In the genomic region with DNA sequence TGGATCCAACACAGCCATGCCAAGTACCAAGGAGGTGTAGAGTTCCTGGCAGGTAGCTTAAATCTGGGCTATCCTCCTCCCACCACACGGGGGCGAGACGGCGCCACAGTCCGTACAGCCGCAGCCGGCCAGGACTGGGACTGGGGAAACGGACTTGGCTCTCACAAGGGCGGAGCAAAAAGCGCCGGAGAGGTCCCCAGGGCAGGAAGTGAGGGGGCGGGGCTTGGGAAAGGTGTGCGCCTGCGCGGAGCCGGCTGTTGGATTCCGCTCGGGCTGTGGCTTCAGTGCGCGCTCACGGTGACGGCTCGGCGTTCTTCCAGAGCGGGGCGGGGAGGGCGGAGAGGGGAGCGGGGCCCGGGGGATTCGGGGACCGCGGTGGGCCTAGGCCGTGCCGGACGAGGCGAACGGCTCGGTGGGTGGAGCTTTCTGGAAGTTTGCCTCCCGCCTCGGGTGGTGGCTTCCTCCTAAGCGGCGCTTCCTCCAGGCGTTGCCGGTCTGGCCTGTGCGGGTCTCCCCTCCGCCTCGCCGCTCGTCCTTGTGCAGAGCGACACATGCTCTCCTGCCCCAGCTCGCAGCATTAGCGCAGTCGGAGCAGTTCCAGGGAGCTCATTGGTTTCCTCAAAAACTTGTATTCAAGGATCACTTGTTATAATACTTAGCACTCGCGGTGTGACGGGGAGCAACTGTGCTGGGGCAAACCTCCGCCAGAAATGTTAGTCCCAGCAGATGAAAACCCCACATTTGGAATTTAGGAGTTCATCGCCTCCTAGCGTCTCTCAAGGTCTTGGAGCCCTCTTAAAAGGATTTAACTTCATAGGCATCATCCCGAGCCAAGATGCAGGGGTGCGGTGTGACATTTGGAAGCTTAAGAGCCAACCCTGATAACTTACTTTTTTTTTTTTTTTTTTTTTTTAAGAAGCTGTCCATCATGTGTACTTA, we compare ENCODE assay signal across 8 mouse cellular contexts. TPM values are rescaled to one million over a fixed set of nuclear protein-coding genes. Genes with fewer than 3 reads are reported as not detected.
DNase-seq lines count a peak whose midpoint lies in the region; ATAC-seq and TF ChIP-seq lines count a peak whose summit lies in the region.

Gene Oma1 (plus strand): TSS at position 226 of the 939 bp plus-strand sequence.

- H3K4me3 ChIP-seq in bone marrow, adult 2 months (replicated peaks; ENCODE audit: control insufficient read depth, low read depth, low read length): peak within 1 kb of the TSS; percentile 82
- peak within 1 kb of the TSS; percentile 73 for H3K4me3 ChIP-seq in embryonic facial prominence, embryonic 15.5 days (replicated peaks)
- H3K4me3 ChIP-seq in limb, embryonic 14.5 days (replicated peaks; ENCODE audit: low read length): peak within 1 kb of the TSS; percentile 60
- H3K4me3 ChIP-seq in midbrain, postnatal 0 days (ENCODE audit: low read depth, low read length): peak within 1 kb of the TSS; percentile 66

- H3K9me3 ChIP-seq in embryonic facial prominence, embryonic 15.5 days (replicated peaks): no peaks in the 10 kb centered on the region
- H3K9me3 ChIP-seq in limb, embryonic 14.5 days (ENCODE audit: control insufficient read depth, low read length): no peaks in the 10 kb centered on the region
- H3K9me3 ChIP-seq in midbrain, postnatal 0 days (ENCODE audit: low read length): no peaks in the 10 kb centered on the region

- peak within 1 kb of the TSS; percentile 58 for H3K4me2 ChIP-seq in embryonic facial prominence, embryonic 15.5 days (replicated peaks)
- peak within 1 kb of the TSS; percentile 47 for H3K4me2 ChIP-seq in limb, embryonic 14.5 days (replicated peaks; ENCODE audit: low read depth, low read length, severe bottlenecking)
- peak within 1 kb of the TSS; percentile 62 for H3K4me2 ChIP-seq in midbrain, postnatal 0 days (ENCODE audit: low read depth, low read length, poor library complexity, severe bottlenecking)

- DNase-seq in 416B (ENCODE audit: low read depth): peak; percentile 97
- peak; percentile 98 for DNase-seq in heart, adult 8-10 months (ENCODE audit: low spot score)
- DNase-seq in kidney, adult 9 months: peak; percentile 99
- peak; percentile 97 for DNase-seq in limb, embryonic 14.5 days (ENCODE audit: low spot score)
- DNase-seq in midbrain, postnatal 0 days (ENCODE audit: low spot score): peak; percentile 98
- DNase-seq in spleen, postnatal 14 days (ENCODE audit: low spot score in 2 of 2): peak; percentile 93 to 95

- H3K27ac ChIP-seq in bone marrow, adult 2 months (ENCODE audit: control insufficient read depth, insufficient read depth, low read depth, low read length, poor library complexity): peak within 1 kb of the TSS; percentile 63
- peak within 1 kb of the TSS; percentile 98 for H3K27ac ChIP-seq in embryonic facial prominence, embryonic 15.5 days (replicated peaks)
- peak within 1 kb of the TSS; percentile 94 for H3K27ac ChIP-seq in limb, embryonic 14.5 days (replicated peaks; ENCODE audit: low read depth, low read length)
- peak within 1 kb of the TSS; percentile 90 for H3K27ac ChIP-seq in midbrain, postnatal 0 days (ENCODE audit: low read depth, low read length)

- peak; percentile 99 for ATAC-seq in embryonic facial prominence, embryonic 15.5 days (ENCODE audit: insufficient number of reproducible peaks, low FRiP score, low TSS enrichment, low read depth)
- peak; percentile 99 for ATAC-seq in limb, embryonic 14.5 days (ENCODE audit: low FRiP score, low read depth)
- ATAC-seq in midbrain, postnatal 0 days (ENCODE audit: low FRiP score): peak; percentile 99

- TF ChIP-seq POLR2A in bone marrow, adult 2 months (IDR thresholded peaks at IDR 0.05; ENCODE audit: borderline replicate concordance, control insufficient read depth, low read depth, low read length): peak; percentile 62; the same call in 1 of the 2 replicates
- no peak for TF ChIP-seq POLR2A in limb, embryonic 14.5 days (IDR thresholded peaks at IDR 0.05; ENCODE audit: borderline replicate concordance, extremely low read depth, insufficient read depth, insufficient read length)

- H3K27me3 ChIP-seq in embryonic facial prominence, embryonic 15.5 days: no peaks in the 10 kb centered on the region
- no peaks in the 10 kb centered on the region for H3K27me3 ChIP-seq in limb, embryonic 14.5 days (ENCODE audit: control insufficient read depth, insufficient read depth, low read length)
- H3K27me3 ChIP-seq in midbrain, postnatal 0 days (ENCODE audit: insufficient read depth, low read length): no peaks in the 10 kb centered on the region

- TF ChIP-seq CTCF in bone marrow, adult 2 months (IDR thresholded peaks at IDR 0.05; ENCODE audit: control insufficient read depth, insufficient read depth, low read length): peak; percentile 93
- peak; percentile 95 for TF ChIP-seq CTCF in midbrain, postnatal 0 days (IDR thresholded peaks at IDR 0.05)

- H3K4me1 ChIP-seq in bone marrow, adult 2 months (ENCODE audit: control insufficient read depth, insufficient read depth, low read length): no peaks in the 10 kb centered on the region; the same call in none of the 2 replicates
- H3K4me1 ChIP-seq in embryonic facial prominence, embryonic 15.5 days: peaks cover 9% of the 10 kb centered on the region; the same call in 1 of the 2 replicates
- peaks cover 7% of the 10 kb centered on the region; the same call in 1 of the 2 replicates for H3K4me1 ChIP-seq in limb, embryonic 14.5 days (ENCODE audit: control insufficient read depth, insufficient read depth, low read length)
- H3K4me1 ChIP-seq in midbrain, postnatal 0 days (ENCODE audit: insufficient read depth, low read length): no peaks in the 10 kb centered on the region

- H3K36me3 ChIP-seq in embryonic facial prominence, embryonic 15.5 days: no peaks in the 10 kb centered on the region
- no peaks in the 10 kb centered on the region for H3K36me3 ChIP-seq in limb, embryonic 14.5 days (ENCODE audit: control insufficient read depth, insufficient read depth, low read length)
- H3K36me3 ChIP-seq in midbrain, postnatal 0 days (ENCODE audit: insufficient read depth, low read length): no peaks in the 10 kb centered on the region

- under 1% methylated on average over 61 of the region's 61 CpGs for WGBS in bone marrow, adult 2 months
- under 1% methylated on average over 60 of the region's 61 CpGs for WGBS in embryonic facial prominence, embryonic 15.5 days
- 1% methylated on average over 39 of the region's 61 CpGs for WGBS in limb, embryonic 14.5 days
- WGBS in midbrain, postnatal 0 days: under 1% methylated on average over 59 of the region's 61 CpGs

- peak within 1 kb of the TSS; percentile 73 for H3K9ac ChIP-seq in embryonic facial prominence, embryonic 15.5 days
- H3K9ac ChIP-seq in limb, embryonic 14.5 days (ENCODE audit: low read depth, low read length, severe bottlenecking): peak within 1 kb of the TSS; percentile 80
- H3K9ac ChIP-seq in midbrain, postnatal 0 days (replicated peaks; ENCODE audit: low read length, poor library complexity, severe bottlenecking): peak within 1 kb of the TSS; percentile 75

RNA-seq across cellular contexts. Expression of gene Oma1, which starts in this region (rescaled TPM):
- polyA plus RNA-seq in bone marrow, adult 2 months (2011; ENCODE audit: insufficient read depth, insufficient read length, low replicate concordance, missing spikeins): 4.9 and 5.9 TPM in 2 replicates
- 17.0 and 18.6 TPM in 2 replicates for polyA plus RNA-seq in embryonic facial prominence, embryonic 15.5 days (2015; fragmentation: Nextera tagmentation; extraction: Ambion mirVana)
- total RNA-seq in heart, adult 8-10 months (2022): 10 to 100 TPM; 40.4 to 47.1 (median 43.0) TPM
- polyA plus RNA-seq in limb, embryonic 14.5 days (2012; rRNA removed): 10.2 and 10.4 TPM in 2 replicates
- 15.1 and 16.7 TPM in 2 replicates for polyA plus RNA-seq in limb, embryonic 14.5 days (2014; fragmentation: Nextera tagmentation; extraction: Ambion mirVana)
- 7.7 and 7.9 TPM in 2 replicates for total RNA-seq in midbrain, postnatal 0 days (2014; rRNA removed)
- 8.2 and 8.6 TPM in 2 replicates for polyA plus RNA-seq in midbrain, postnatal 0 days (2015; fragmentation: Nextera tagmentation; extraction: Ambion mirVana)

Comparison
In these comparisons a context has a peak if more than half of its experiments do, and no peak if none do; other contexts are left out.
1. Peak in every context shown above with its lines: DNase-seq, ATAC-seq, H3K4me3 ChIP-seq and H3K27ac ChIP-seq.